Mouse (Mus musculus) G1E (cell line): Measurements from ENCODE around the gene Rpusd4.

Experiments
- CTCF ChIP-seq: IDR thresholded peaks from 2 replicates; pipeline ENCODE4 v1.5.1; 2012; ENCODE audit warnings: low read depth, low read length, inconsistent platforms, mixed read lengths
- POLR2AphosphoS5 ChIP-seq: IDR thresholded peaks from 2 replicates; pipeline ENCODE4 v1.6.1; 2012; ENCODE audit warnings: low read depth, low read length, inconsistent platforms; ENCODE audit not compliant: insufficient replicate concordance

DNA sequence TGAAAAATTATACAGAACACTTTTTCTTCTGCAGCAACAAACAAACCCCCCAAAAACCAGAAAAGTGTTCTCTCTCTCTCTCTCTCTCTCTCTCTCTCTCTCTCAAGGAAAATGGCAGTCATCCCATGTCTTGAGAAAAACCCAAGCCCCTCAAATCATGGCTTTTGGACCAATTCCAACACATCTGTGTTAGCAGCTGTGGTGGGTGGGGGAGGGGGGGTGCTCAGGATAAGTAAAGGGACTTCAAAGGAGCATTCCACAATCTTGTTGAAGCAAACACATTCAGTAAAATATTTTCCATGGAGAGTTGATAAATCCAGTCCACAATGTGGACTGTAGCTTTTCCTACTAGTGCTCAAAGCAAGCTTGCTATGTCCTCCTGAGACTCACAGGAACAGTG lies 18.2 kb upstream of the Rpusd4 start:
- TF ChIP-seq POLR2AphosphoS5 (no peak), CTCF (no peak)
